Mouse (Mus musculus) heart, postnatal 0 days (tissue): ENCODE measurements around the gene Cd80. TPM values are rescaled to one million over a fixed set of nuclear protein-coding genes. Genes with fewer than 3 reads are reported as not detected.
A peak's percentile ranks its signal among the peaks of the same experiment; 100 is the strongest.
"Not testable (repeated sequence)": the region's sequence is repeated elsewhere in the genome, so short reads cannot be mapped to it uniquely, and the experiment has no call there.

Experiments used
- ATAC-seq: fragments of 200-750 bp; cut with Nextera tagmentation; 2 replicates; pipeline ENCODE4 v1.8.0; 2017; ENCODE audit warnings: low read depth, moderate number of reproducible peaks, moderate library complexity; ENCODE audit not compliant: insufficient read depth
- DNase-seq: peaks from one replicate; pipeline ENCODE4 v3.0.0-alpha.2; 2016; ENCODE audit warnings: low spot score
- H3K27ac ChIP-seq: fragments of 300-500 bp; sonication (generic); 2 replicates; pipeline ENCODE4 v1.5.1; 2014; ENCODE audit warnings: low read depth, mild to moderate bottlenecking
- H3K27me3 ChIP-seq: fragments of 300-500 bp; sonication (generic); 2 replicates; pipeline ENCODE4 v1.6.1; 2014; ENCODE audit warnings: low read length, mixed read lengths; ENCODE audit not compliant: control insufficient read depth, insufficient read depth
- H3K36me3 ChIP-seq: fragments of 300-500 bp; sonication (generic); replicated peaks from 2 replicates; pipeline ENCODE4 v1.6.1; 2014; ENCODE audit warnings: low read length, mixed read lengths; ENCODE audit not compliant: control insufficient read depth, insufficient read depth
- H3K4me1 ChIP-seq: fragments of 300-500 bp; sonication (generic); 2 replicates; pipeline ENCODE4 v1.6.1; 2014; ENCODE audit warnings: antibody characterized with exemption; ENCODE audit not compliant: control insufficient read depth, insufficient read depth
- H3K4me2 ChIP-seq: fragments of 300-500 bp; sonication (generic); 2 replicates; pipeline ENCODE4 v1.6.1; 2014; ENCODE audit warnings: low read depth, mild to moderate bottlenecking, low read length, moderate library complexity
- H3K4me3 ChIP-seq: fragments of 300-500 bp; sonication (generic); 2 replicates; pipeline ENCODE4 v1.5.1; 2014; ENCODE audit warnings: low read depth, low read length
- H3K9ac ChIP-seq: fragments of 300-500 bp; sonication (generic); replicated peaks from 2 replicates; pipeline ENCODE4 v1.6.1; 2014; ENCODE audit warnings: low read depth, low read length, mixed read lengths
- H3K9me3 ChIP-seq: fragments of 300-500 bp; sonication (generic); replicated peaks from 2 replicates; pipeline ENCODE4 v1.6.1; 2016; ENCODE audit warnings: low read length; ENCODE audit not compliant: control insufficient read depth
- CTCF ChIP-seq: IDR thresholded peaks from 2 replicates; pipeline ENCODE4 v1.5.1; 2016; ENCODE audit warnings: antibody characterized with exemption, control low read depth, low read depth
- EP300 ChIP-seq: IDR thresholded peaks from 2 replicates; pipeline ENCODE4 v1.6.1; 2016; ENCODE audit warnings: antibody characterized with exemption, low read depth
- WGBS: fragments of 180-500 bp; shearing (Covaris S2); extraction: QIAGEN DNeasy Blood & Tissue Kit; methylation state at CpG from one replicate; pipeline ENCODE4 v1.1.7; 2014; 5-methylcytosine and 5-hydroxymethylcytosine counted together
- polyA plus RNA-seq: library from polyadenylated mRNA; unstranded; fragments of >200 nt; fragmentation: Nextera tagmentation; extraction: Ambion mirVana; gene quantifications from 2 replicates; pipeline ENCODE4 v1.2.1, GENCODE M21; 2015
- total RNA-seq: library from RNA; depleted of rRNA; stranded (reverse); fragments of >200 nt; gene quantifications from 2 replicates; pipeline ENCODE4 v1.2.3, GENCODE M21; 2014; ENCODE audit warnings: low replicate concordance

Gene Cd80
- total and polyA plus RNA-seq, 2 experiments from 2014 or later = 0.15 to 0.34 TPM

GRCm38 (mm10) chr16:38476312-38477240 lies 21.2 kb downstream of the Cd80 start:
- peak overlapping the region; percentile 46 for H3K4me3 ChIP-seq
- DNase-seq (peak; percentile 39), ATAC-seq (peak; percentile 70)
- TF ChIP-seq EP300 (no peak), CTCF (no peak)
- peak overlapping the region; percentile 50; the same call in 1 of the 2 replicates for H3K9ac ChIP-seq
- H3K9me3 ChIP-seq = no peaks in the 10 kb centered on the region
- no peaks in the 10 kb centered on the region for H3K36me3 ChIP-seq
- peaks cover 12% of the 10 kb centered on the region for H3K4me1 ChIP-seq
- WGBS = 4% methylated on average over 34 of the region's 34 CpGs
- no peaks in the 10 kb centered on the region for H3K27me3 ChIP-seq
- peak overlapping the region; percentile 77 for H3K4me2 ChIP-seq
- H3K27ac ChIP-seq = peak overlapping the region; percentile 89

- 42% methylated on average over 14 of the region's 14 CpGs for WGBS
- peak overlapping the region; percentile 89 for H3K27ac ChIP-seq
Observed at GRCm38 (mm10) chr16:38477241-38477608, 21.9 kb downstream of the Cd80 start.

GRCm38 (mm10) chr16:38478296-38478695 lies 22.9 kb downstream of the Cd80 start:
- no peak overlapping the region for H3K27ac ChIP-seq
- H3K9ac ChIP-seq = no peak overlapping the region
- no peak for ATAC-seq
- TF ChIP-seq CTCF (no peak), EP300 (no peak)
- WGBS = 92% methylated on average over 3 of the region's 3 CpGs
- peaks cover 16% of the 10 kb centered on the region for H3K4me1 ChIP-seq
- no peak overlapping the region for H3K4me3 ChIP-seq
- H3K9me3 ChIP-seq = no peaks in the 10 kb centered on the region
- DNase-seq = no peak
- H3K36me3 ChIP-seq = no peaks in the 10 kb centered on the region
- no peaks in the 10 kb centered on the region for H3K27me3 ChIP-seq
- no peak overlapping the region for H3K4me2 ChIP-seq

More at GRCm38 (mm10) chr16:38477241-38477608, 21.9 kb downstream of the Cd80 start:
- not testable (repeated sequence) for ATAC-seq, H3K27me3 ChIP-seq, H3K9ac ChIP-seq, H3K36me3 ChIP-seq, H3K9me3 ChIP-seq, DNase-seq
- Histone ChIP-seq H3K4me2 (peak overlapping the region; percentile 77), H3K4me1 (peaks cover 12% of the 10 kb centered on the region), H3K4me3 (peak overlapping the region; percentile 46)

- no peak for TF ChIP-seq CTCF
- TF ChIP-seq EP300 = no peak
- Histone ChIP-seq H3K4me2 (no peak overlapping the region), H3K4me1 (peaks cover 18% of the 10 kb centered on the region), H3K9me3 (no peaks in the 10 kb centered on the region), H3K36me3 (no peaks in the 10 kb centered on the region), H3K4me3 (no peak overlapping the region), H3K27ac (no peak overlapping the region), H3K9ac (no peak overlapping the region), H3K27me3 (no peaks in the 10 kb centered on the region)
- DNase-seq (no peak), ATAC-seq (no peak)
- WGBS = 68% methylated on average over 4 of the region's 4 CpGs
Observed at GRCm38 (mm10) chr16:38481327-38481726, 26.0 kb downstream of the Cd80 start.

GRCm38 (mm10) chr16:38482780-38483562 lies 27.6 kb downstream of the Cd80 start:
- peak; percentile 28 for DNase-seq
- TF ChIP-seq EP300 (no peak), CTCF (peak; percentile 48)
- Histone ChIP-seq H3K27ac (no peak overlapping the region), H3K27me3 (no peaks in the 10 kb centered on the region), H3K36me3 (no peaks in the 10 kb centered on the region), H3K4me1 (peaks cover 8% of the 10 kb centered on the region; the same call in 1 of the 2 replicates), H3K4me3 (peak overlapping the region; percentile 42), H3K9ac (no peak overlapping the region), H3K4me2 (peak overlapping the region; percentile 74), H3K9me3 (no peaks in the 10 kb centered on the region)
- 15% methylated on average over 32 of the region's 32 CpGs for WGBS
- ATAC-seq = peak; percentile 33
